Mouse (Mus musculus): ENCODE measurements around the gene Klhl41. TPM values are rescaled to one million over a fixed set of nuclear protein-coding genes. Genes with fewer than 3 reads are reported as not detected.
"Not testable (repeated sequence)": the region's sequence is repeated elsewhere in the genome, so short reads cannot be mapped to it uniquely, and the experiment has no call there.

Klhl41 gene
- 22.4 and 28.7 TPM in 2 replicates for polyA plus RNA-seq (2015; fragmentation: Nextera tagmentation; extraction: Ambion mirVana)

DNA sequence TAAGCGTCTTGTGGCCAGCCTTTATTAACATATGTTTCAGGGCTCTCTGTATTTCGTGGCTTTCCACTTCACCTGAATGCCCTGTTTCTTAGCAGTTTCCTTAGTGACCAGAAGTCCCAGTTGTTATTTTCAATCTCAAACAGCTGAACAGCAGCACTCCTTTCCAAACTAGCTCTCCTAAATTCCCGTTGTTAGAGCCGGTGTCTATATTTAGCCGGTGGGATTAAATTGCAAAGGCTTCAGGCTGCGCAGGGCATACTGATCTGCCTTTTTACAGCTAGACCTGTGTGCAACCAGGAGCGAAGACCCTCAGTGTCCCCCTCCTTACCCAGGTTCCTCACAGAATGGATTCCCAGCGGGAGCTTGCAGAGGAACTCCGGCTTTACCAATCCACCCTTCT, at the start of gene Klhl41:
Klhl41 (plus strand) TSS at position 268 of the 400 bp plus-strand sequence.
- WGBS, result 73% methylated on average over 9 of the region's 9 CpGs
- no peak for ATAC-seq (ENCODE audit: insufficient number of reproducible peaks, low FRiP score, low TSS enrichment, low read depth)
- Histone ChIP-seq H3K9me3 (replicated peaks) (no peaks in the 10 kb centered on the region), H3K27ac (replicated peaks) (no peak within 1 kb of the TSS), H3K4me3 (replicated peaks) (0 out of 2 replicates have a peak within 1 kb of the TSS, but pooled peaks have one; percentile 6), H3K36me3 (peaks cover 12% of the 10 kb centered on the region; the same call in 1 of the 2 replicates), H3K27me3 (no peaks in the 10 kb centered on the region), H3K4me1 (no peaks in the 10 kb centered on the region), H3K4me2 (replicated peaks) (no peak within 1 kb of the TSS), H3K9ac (no peak within 1 kb of the TSS)

DNA sequence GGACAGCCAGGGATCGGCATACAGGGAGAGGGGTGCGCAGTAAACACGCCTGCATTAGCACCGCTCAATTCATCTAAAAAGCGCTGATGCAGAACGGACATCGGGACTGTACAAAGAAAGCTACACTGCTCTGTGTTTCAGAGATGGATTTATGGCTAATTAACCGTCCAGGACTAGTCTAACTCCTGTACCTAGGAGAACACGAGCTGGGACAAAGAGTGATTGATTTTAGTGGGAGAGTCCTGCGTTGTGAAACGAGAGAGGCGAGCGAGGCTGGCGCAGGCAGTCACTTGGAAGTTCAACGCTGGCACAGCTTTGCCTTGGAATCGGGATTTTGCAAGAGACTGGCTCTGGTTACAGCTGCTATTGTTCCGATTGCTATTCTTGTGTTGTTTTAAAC, 40.7 kb upstream of the Klhl41 start:
- H3K36me3 ChIP-seq, result no peaks in the 10 kb centered on the region
- H3K4me2 ChIP-seq (replicated peaks), result no peak overlapping the region
- no peak overlapping the region for H3K4me3 ChIP-seq (replicated peaks)
- no peak overlapping the region for H3K9ac ChIP-seq
- no peak overlapping the region for H3K27ac ChIP-seq (replicated peaks)
- no peaks in the 10 kb centered on the region for H3K4me1 ChIP-seq
- no peaks in the 10 kb centered on the region for H3K9me3 ChIP-seq (replicated peaks)
- ATAC-seq (ENCODE audit: insufficient number of reproducible peaks, low FRiP score, low TSS enrichment, low read depth), result no peak; the same call in 1 of the 2 replicates
- 74% methylated on average over 17 of the region's 17 CpGs for WGBS
- H3K27me3 ChIP-seq, result no peaks in the 10 kb centered on the region

DNA sequence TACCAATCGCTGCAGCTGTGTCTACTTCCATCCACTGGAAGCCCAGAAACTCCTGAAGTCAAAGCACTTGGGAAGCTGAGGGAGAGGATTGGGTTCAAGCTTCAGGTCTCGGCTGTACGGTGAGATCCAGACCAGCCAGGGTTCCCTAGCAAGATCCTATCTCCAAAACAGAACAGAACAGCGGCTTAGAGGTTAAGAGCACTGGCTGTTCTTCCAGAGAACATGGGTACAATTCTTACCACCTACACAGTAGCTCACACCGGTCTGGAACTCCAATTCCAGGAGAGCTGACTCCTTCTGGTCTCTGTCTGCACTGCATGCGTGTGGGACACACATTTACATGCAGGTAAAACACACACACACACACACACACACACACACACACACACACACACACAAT, 40.0 kb upstream of the Klhl41 start:
- Histone ChIP-seq H3K27me3 (0 out of 2 replicates have a peak, but pooled peaks cover 3% of the 10 kb centered on the region), H3K9ac (no peak overlapping the region), H3K4me1 (no peaks in the 10 kb centered on the region), H3K4me3 (replicated peaks) (no peak overlapping the region), H3K27ac (replicated peaks) (no peak overlapping the region), H3K4me2 (replicated peaks) (no peak overlapping the region), H3K9me3 (replicated peaks) (no peaks in the 10 kb centered on the region), H3K36me3 (no peaks in the 10 kb centered on the region)
- 87% methylated on average over 6 of the region's 6 CpGs for WGBS
- ATAC-seq (ENCODE audit: insufficient number of reproducible peaks, low FRiP score, low TSS enrichment, low read depth), result no peak

DNA sequence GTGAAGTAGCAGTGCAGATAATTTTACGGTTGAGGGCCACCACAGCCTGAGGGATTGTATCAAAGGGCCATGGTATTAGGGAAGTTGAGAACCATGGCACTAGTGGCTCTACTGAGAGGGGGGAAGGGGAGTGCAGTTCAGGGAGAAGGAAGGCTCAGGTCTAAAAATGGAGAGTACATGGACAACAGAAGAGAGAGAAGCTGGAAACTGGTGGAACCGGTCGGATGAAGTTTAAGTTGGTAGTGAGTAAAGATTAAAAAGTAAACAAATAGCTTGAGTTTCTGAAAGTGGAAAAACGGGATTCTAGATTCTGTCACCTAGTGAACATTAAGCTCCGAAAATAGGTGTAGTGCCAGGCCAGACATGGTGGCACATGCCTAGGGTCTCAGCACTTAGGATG, 39.1 kb upstream of the Klhl41 start:
- Histone ChIP-seq H3K4me2 (replicated peaks) (no peak overlapping the region), H3K9ac (no peak overlapping the region), H3K27me3 (0 out of 2 replicates have a peak, but pooled peaks cover 3% of the 10 kb centered on the region), H3K9me3 (replicated peaks) (no peaks in the 10 kb centered on the region), H3K27ac (replicated peaks) (0 out of 2 replicates have a peak overlapping the region, but pooled peaks have one; percentile 22), H3K4me1 (no peaks in the 10 kb centered on the region), H3K36me3 (no peaks in the 10 kb centered on the region), H3K4me3 (replicated peaks) (no peak overlapping the region)
- no peak for ATAC-seq (ENCODE audit: insufficient number of reproducible peaks, low FRiP score, low TSS enrichment, low read depth)
- WGBS, result 71% methylated on average over 5 of the region's 5 CpGs

DNA sequence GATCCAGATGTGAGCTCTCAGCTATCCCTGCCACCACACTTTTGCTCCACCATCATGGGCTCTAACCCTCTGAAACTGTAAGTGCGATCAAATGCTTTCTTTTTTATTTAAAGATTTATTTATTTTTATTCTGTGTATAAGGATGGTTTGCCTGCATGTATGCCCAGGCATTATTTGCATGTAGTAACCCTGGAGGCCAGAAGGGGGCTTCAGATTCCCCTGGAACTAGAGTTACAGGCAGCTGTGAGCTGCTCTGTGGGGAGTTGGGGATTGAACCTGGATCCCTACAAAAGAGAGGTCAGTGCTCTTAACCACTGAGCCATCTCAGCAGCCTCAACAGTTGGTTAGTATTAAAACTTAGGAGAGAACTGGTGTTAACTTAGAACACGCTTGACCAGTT, 38.5 kb upstream of the Klhl41 start:
- ATAC-seq (ENCODE audit: insufficient number of reproducible peaks, low FRiP score, low TSS enrichment, low read depth), result no peak
- Histone ChIP-seq H3K9me3 (replicated peaks) (no peaks in the 10 kb centered on the region), H3K27ac (replicated peaks) (no peak overlapping the region), H3K9ac (no peak overlapping the region), H3K4me2 (replicated peaks) (no peak overlapping the region), H3K4me1 (no peaks in the 10 kb centered on the region), H3K36me3 (no peaks in the 10 kb centered on the region), H3K27me3 (0 out of 2 replicates have a peak, but pooled peaks cover 3% of the 10 kb centered on the region), H3K4me3 (replicated peaks) (no peak overlapping the region)
- 80% methylated on average over 2 of the region's 2 CpGs for WGBS

DNA sequence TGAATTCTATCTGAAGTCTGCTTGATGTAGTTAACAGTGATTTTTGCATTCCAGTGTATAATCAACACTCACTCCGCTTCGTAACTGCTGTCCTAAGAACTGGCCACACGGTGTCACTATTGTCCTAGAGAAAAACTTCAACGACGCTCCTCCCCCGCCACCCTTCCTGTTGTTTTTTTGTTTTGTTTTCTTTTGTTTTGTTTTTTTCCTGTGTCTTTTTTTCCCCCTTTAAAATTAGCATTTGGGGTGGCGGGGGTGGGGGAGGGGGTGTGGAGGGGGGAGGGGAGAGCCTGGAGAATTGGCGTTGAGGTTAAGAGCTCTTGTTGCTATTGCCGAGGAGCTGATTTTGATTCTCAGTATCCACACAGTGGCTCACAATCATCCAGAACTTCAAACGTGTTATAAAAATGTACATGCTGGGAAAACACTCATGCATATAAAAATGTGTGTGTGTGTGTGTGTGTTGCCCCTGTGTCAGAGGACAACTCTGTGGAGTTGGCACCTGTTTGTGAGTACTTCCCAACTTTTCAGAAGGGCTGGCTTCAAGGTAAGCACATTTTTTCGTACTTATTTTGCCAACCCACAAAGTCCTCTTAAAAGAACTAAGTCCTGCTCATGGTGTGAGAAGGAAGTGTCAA, 34.7 kb upstream of the Klhl41 start:
- Histone ChIP-seq H3K9me3 (replicated peaks) (no peaks in the 10 kb centered on the region), H3K9ac (no peak overlapping the region), H3K4me3 (replicated peaks) (peak overlapping the region; percentile 44), H3K27ac (replicated peaks) (no peak overlapping the region), H3K36me3 (no peaks in the 10 kb centered on the region), H3K4me1 (no peaks in the 10 kb centered on the region), H3K27me3 (0 out of 2 replicates have a peak, but pooled peaks cover 3% of the 10 kb centered on the region), H3K4me2 (replicated peaks) (peak overlapping the region; percentile 40)
- peak; percentile 27; the same call in 1 of the 2 replicates for ATAC-seq (ENCODE audit: insufficient number of reproducible peaks, low FRiP score, low TSS enrichment, low read depth)
- 8% methylated on average over 11 of the region's 11 CpGs for WGBS

DNA sequence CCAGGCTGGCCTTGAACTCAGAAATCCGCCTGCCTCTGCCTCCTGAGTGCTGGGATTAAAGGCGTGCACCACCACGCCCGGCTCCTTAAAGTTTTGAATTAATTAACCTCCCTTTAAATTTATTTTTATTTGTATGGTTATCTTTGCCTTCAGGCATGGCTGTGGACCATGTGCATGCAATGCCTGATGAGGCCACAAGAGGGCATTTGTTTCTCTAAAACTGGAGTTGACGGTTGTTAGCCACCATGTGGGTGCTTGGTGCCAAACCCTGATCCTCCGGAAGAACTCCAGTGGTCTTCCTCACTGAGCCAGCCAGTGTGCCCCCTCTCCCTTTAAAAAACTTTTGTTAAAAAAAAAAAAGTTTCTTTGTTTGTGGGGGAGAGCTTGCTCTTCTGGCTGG, 34.1 kb upstream of the Klhl41 start:
- no peak overlapping the region for H3K9ac ChIP-seq

DNA sequence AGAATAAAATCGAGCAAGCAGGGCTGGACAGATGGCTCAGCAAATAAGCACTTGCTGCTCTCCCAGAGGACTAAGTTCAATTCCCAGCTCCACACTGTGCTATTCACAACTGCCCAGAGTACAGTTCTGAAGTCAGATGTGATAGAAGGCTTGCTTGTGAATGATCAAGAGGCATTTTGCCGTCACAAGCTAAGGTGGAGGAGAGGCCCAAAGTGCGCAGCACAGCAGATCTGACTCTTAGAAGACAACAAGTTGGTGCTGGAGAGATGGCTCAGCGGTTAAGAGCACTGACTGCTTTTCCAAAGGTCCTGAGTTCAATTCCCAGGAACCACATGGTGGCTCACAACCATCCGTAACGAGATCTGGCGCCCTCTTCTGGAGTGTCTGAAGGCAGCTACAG, 31.9 kb upstream of the Klhl41 start:
- H3K4me2 ChIP-seq (replicated peaks); H3K27ac ChIP-seq (replicated peaks); H3K4me1 ChIP-seq; H3K9ac ChIP-seq; H3K9me3 ChIP-seq (replicated peaks); ATAC-seq (ENCODE audit: insufficient number of reproducible peaks, low FRiP score, low TSS enrichment, low read depth); H3K27me3 ChIP-seq; H3K36me3 ChIP-seq; H3K4me3 ChIP-seq (replicated peaks): not testable (repeated sequence)
- WGBS, result 75% methylated on average over 7 of the region's 7 CpGs

More for the DNA sequence above, 34.1 kb upstream of the Klhl41 start:
- H3K4me1 ChIP-seq, result no peaks in the 10 kb centered on the region
- 62% methylated on average over 6 of the region's 6 CpGs for WGBS
- H3K27ac ChIP-seq (replicated peaks), result no peak overlapping the region
- H3K27me3 ChIP-seq, result 0 out of 2 replicates have a peak, but pooled peaks cover 3% of the 10 kb centered on the region
- ATAC-seq (ENCODE audit: insufficient number of reproducible peaks, low FRiP score, low TSS enrichment, low read depth), result no peak
- no peak overlapping the region for H3K4me3 ChIP-seq (replicated peaks)
- H3K36me3 ChIP-seq, result no peaks in the 10 kb centered on the region
- no peaks in the 10 kb centered on the region for H3K9me3 ChIP-seq (replicated peaks)
- no peak overlapping the region for H3K4me2 ChIP-seq (replicated peaks)

DNA sequence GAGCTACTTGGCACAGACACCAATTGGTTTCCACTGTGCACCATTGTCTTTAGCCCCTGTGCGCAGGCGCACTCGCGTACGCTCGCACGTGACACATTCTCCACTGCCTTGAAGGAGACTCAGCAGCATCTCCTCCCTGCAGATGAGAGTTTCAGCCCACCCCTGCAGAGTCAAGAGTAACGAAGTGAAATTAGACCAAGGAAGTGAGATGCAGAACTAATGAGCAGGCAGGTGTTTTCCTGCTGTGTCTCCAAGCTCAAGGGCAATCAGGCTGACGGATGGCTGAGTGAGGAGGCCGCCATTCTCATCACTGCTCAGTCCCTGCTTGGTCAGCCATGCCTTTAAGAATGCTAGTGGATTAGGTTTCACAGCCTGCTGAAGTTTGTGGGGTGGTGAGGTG, 29.8 kb upstream of the Klhl41 start:
- Histone ChIP-seq H3K9me3 (replicated peaks) (no peaks in the 10 kb centered on the region), H3K36me3 (no peaks in the 10 kb centered on the region), H3K27me3 (no peaks in the 10 kb centered on the region), H3K9ac (no peak overlapping the region), H3K4me1 (no peaks in the 10 kb centered on the region), H3K4me2 (replicated peaks) (no peak overlapping the region), H3K4me3 (replicated peaks) (no peak overlapping the region), H3K27ac (replicated peaks) (no peak overlapping the region)
- 59% methylated on average over 10 of the region's 10 CpGs for WGBS
- ATAC-seq (ENCODE audit: insufficient number of reproducible peaks, low FRiP score, low TSS enrichment, low read depth), result no peak

DNA sequence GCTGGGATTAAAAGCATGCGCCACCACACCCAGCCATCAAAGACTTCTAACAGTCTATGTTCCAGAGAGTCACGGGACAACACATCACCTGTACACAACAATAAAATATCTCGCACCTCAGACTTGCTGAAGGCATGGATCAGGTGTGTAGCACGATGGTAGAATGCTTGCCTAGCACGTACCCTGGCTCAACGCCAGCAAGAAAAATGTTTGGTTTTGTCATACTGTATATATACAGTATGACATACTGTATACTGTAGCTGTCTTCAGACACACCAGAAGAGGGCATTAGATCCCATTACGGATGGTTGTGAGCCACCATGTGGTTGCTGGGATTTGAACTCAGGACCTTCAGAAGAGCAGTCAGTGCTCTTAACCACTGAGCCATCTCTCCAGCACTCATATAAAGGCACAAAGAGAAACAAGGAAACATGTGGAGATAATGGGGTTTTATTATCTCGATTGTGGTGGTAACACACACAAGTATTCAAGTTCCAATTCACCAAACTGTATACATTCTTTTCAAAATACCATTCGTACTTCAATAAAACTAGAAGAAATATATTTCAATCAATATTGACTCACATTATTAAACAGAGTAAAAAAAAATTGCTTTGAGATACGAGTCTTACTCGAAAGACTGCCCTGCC, 24.8 kb upstream of the Klhl41 start:
- Histone ChIP-seq H3K9ac (no peak overlapping the region), H3K9me3 (replicated peaks) (no peaks in the 10 kb centered on the region), H3K4me1 (peaks cover 10% of the 10 kb centered on the region), H3K27me3 (no peaks in the 10 kb centered on the region), H3K27ac (replicated peaks) (no peak overlapping the region), H3K4me2 (replicated peaks) (no peak overlapping the region), H3K4me3 (replicated peaks) (no peak overlapping the region), H3K36me3 (no peaks in the 10 kb centered on the region)
- no peak for ATAC-seq (ENCODE audit: insufficient number of reproducible peaks, low FRiP score, low TSS enrichment, low read depth)
- WGBS, result 87% methylated on average over 11 of the region's 11 CpGs

DNA sequence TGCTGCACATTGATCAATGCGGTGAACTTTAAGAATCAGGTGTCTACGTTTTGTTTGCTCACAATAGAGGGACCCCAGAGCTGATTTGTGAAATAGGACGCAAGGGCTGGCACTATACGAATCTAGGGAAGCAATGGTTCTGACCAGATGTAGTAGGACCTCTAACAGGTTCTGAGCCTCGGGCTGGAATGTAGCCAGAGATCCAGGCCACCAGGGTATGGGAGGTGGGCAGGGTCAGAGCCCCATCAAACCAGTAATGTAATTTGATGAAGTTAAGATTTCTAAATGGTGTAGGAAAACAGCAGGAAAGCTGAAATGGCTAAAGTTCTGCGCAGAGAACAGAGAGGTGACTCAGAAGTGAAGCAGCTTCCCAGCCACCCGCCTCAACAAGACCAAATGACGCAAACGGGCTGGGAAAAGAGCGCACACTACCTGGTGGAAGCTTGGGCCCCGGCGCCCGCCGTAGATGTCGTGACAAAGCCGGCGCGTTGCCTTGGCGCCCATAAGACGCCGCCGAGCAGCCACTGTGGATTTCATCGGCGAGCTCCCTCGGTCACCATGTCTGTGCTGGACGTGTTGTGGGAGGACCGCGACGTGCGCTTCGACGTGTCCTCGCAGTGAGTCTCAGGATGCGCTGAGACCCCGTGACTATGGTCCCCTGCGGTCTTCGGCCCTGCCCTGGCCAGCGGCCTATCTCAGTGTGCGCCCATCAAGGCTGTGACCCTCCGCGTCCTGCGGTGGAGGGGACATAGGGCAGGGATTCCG, 23.0 kb upstream of the Klhl41 start, which contains the start of gene Bbs5:
Bbs5 (plus strand) TSS at position 446 of the 765 bp plus-strand sequence.
- WGBS, result 3% methylated on average over 43 of the region's 43 CpGs
- H3K4me2 ChIP-seq (replicated peaks), result peak within 1 kb of the TSS; percentile 70
- H3K9me3 ChIP-seq (replicated peaks), result no peaks in the 10 kb centered on the region
- peaks cover 10% of the 10 kb centered on the region for H3K4me1 ChIP-seq
- H3K27me3 ChIP-seq, result no peaks in the 10 kb centered on the region
- H3K27ac ChIP-seq (replicated peaks), result no peak within 1 kb of the TSS
- H3K36me3 ChIP-seq, result no peaks in the 10 kb centered on the region
- ATAC-seq (ENCODE audit: insufficient number of reproducible peaks, low FRiP score, low TSS enrichment, low read depth), result peak; percentile 88
- peak within 1 kb of the TSS; percentile 72 for H3K9ac ChIP-seq
- H3K4me3 ChIP-seq (replicated peaks), result peak within 1 kb of the TSS; percentile 93

Data from embryonic facial prominence, embryonic 15.5 days (tissue).